Mouse (Mus musculus) kidney, postnatal 4 days (tissue): ENCODE measurements around the gene Ppp1r37.
"Not testable (repeated sequence)": the region's sequence is repeated elsewhere in the genome, so short reads cannot be mapped to it uniquely, and the experiment has no call there.

ENCODE experiments used
- DNase-seq, 2 experiments: peaks; one replicate each; pipeline ENCODE4 v3.0.0; 2021; ENCODE audit warnings: mixed read lengths in 2 of 2

The Ppp1r37 gene

DNA sequence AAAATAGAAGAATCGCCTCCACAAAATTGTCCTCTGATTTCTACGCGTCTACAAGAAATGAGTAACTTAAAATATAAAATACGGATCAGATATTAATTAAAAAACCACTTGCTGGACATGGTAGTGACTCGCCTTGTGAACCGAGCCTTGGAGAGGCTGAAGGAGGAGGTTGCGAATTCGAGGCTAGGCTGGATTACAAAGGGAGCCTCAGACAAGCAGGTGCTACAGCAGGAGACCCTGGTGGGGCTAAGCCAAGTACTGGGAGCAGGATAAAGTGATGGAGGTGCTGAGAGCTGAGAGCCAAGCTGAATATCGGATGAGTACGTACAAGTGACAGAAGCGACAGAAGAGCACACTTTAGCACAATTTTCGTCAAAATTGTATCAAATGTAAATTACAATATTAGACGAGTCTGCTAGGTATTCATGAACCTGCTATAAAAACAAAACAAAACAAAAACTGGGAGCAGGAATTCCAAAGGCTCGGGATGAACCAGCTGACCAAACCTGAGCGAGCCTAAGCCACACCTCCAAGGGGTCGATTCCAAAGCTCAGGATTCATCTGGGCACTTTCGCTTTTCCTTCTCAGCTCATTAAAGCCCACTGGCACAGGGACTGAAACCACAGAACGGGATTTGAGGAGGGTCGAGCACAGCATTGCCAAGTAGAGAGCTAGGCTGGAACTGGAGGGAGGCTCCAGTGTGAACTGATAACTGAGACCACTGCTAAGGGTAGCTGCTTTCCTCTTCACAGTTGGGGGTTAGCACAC lies at the start of gene Ppp1r37:
TSS of gene Ppp1r37 (minus strand) at position 434 of the 768 bp plus-strand sequence.
- DNase-seq: peak; percentile 42 to 67

DNA sequence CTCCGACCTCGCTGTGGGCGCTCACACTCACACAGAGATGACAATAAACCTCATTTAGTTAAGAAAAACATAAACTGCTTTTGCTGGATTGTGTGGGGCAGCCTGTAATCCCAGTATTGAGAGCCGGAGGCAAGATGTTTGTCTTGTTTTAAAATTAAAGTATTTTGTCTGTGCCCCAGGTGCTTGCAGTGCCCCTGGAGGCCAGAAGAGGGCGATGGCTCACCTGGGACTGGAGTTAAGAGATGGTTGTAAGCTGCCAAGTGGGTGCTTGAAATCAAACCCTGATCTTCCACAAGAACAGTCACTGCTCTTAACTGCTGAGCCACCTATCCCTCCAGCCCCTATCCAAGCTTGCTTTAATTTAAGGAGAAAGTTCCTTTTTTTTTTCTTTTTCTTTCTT lies 48.1 kb upstream of the Ppp1r37 start:
- no peak for DNase-seq

GRCm38 (mm10) chr7:19609641-19610332 lies 46.9 kb upstream of the Ppp1r37 start:
- DNase-seq: peak in 1 of 2 experiments; percentile 17

DNA sequence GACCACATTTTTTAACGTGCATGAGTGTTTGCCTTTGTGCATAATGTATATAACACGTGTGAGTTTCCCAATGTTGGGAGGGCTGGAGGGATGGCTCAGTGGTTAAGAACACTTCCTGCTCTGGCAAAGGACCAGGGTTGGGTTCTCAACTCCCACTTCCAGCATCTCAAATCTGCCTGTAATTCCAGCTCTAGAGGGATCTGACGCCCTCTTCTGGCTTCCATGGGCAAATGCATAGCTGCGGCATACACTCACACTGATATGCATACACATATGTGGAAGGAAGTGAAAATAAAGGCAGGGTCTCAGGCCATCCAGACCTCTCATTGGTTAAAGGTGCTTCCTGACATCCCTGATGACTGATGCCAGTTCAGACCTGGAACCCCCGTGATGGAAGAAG lies 44.4 kb upstream of the Ppp1r37 start:
- no peak for DNase-seq

- DNase-seq: not testable (repeated sequence)
These were observed 41.8 kb upstream of the Ppp1r37 start for GRCm38 (mm10) chr7:19604606-19605214.

DNA sequence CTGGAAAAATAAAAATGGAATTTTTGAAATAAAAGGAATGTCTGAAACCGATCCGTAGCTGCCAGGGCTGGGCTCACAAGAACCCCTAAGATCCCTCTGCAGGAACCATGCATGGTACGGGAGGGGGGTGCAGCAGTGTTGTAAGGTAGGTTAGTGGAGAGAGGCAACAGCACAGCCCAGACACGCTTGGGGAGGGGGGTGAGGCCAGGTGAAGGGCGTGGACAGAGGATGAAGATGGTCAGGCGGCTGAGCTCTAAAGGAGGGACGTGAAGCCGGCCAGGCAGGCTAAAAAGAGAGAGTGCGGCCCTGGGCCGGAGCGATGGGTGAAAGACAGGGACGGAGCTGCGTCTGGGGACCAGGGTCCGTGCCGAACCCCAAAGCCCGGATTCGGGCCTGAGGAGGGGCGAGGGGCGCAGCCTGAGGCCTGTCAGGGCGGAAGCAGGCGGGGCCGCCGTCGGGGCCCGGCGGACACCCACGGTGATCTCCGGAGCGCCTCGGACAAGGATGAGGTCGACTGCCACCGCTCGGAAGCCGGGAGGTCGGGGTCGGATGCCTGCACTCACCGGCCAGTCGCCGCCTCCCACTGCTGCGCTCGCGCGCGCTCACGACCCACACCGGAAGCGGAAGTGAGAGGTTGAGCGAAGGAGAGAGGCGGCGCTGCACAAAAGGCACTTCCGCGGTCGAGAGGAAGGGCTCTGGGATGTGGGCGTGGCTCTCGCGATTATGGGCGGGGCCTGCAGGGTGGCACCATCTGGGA lies 41.2 kb upstream of the Ppp1r37 start, which contains the start of gene Clasrp:
TSS of gene Clasrp (minus strand) at position 638 of the 757 bp plus-strand sequence.
- peak; percentile 99 for DNase-seq

- no peak for DNase-seq
These were observed 40.2 kb upstream of the Ppp1r37 start for GRCm38 (mm10) chr7:19603055-19603454.

DNA sequence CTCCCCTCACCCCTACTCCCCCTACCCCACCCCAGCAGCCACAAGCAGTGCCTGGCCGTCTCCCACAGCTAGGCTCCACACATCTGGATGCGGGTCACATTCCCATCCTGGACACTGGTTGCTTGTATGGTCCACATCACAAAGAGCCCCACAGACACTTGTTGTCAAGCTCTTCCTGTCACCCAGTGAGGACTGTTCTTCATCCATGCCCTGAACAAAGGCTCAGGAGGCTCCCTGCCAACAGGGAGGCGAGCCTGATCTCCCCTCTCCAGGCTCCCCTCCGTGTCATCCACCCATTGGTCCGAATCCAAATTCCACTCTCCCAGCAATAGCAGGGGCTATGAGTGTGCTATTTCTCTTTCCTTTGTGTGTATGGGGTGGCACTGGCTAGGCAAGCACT lies 37.7 kb upstream of the Ppp1r37 start:
- DNase-seq: no peak

DNA sequence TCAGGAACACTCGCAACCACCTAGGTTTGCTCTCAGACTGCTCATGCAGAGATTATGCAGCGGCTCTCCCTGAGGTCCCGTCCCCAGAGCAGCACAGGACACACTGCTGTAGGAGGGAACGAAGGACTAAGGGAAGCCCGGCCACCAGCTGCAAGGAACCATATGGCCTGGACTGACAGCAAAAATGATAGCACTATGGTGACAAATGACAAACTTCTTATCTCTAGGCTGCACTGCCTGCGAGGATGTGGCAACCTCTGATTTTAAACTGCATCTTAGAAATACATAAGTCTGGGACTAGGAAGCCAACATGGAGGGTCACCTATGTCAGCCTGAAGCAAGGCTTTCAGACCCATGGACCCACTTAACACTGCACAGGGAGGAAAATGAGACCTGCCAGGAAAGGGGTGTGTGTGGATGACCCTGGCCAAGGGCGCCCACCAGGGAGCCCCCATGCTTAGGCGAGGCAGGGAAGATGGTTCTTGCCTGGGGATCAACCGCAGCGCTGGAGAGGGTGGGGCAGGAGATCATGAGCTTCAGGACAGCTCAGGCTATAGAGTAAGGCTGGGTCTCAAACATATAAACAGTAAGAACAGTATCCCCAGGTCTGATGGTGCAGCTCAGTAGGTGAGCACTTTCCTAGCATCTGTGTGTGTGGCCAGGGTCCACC lies 30.3 kb upstream of the Ppp1r37 start:
- DNase-seq: no peak

- DNase-seq: peak; percentile 76 to 84
These were observed 27.0 kb upstream of the Ppp1r37 start for GRCm38 (mm10) chr7:19589917-19590316.

DNA sequence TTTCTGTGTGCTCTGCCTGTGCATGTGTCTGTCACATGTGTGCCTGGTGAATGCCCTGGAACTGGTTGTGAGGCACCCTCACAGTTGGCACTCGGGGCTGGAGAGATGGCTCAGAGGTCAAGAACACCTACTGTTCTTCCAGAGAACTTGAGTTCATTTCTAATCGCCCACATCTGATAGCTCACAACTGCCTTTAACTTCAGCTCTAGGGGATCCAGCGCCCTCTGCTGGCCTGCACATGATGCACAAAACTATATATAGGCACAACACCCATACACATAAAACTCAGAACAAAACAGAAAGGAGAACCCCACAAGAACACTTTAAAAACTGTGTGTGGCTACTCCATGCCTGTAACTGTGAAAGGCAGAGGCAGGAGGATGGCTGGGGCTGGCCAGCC lies 26.3 kb upstream of the Ppp1r37 start:
- peak; percentile 78 to 83 for DNase-seq

DNA sequence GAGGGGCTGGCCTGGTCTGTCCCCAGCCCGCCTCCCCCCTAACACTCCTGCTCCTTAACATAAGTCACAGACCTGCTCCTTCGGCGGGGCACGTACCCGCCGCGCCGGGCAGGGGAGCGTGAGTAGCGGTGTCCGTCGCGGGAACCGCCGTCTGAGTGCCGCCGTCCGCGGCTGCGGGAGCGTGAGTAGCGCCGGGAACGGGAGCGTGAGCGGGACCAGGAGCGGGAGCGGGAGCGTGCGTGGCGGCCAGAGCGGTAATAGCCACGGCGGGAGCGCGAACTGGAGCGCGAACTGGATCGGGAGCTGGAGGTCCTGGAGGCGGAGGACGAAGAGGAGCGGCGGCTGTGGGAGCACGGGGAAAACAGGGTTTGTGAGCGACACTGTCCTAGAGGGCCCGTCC lies 23.4 kb upstream of the Ppp1r37 start:
- DNase-seq: no peak

DNA sequence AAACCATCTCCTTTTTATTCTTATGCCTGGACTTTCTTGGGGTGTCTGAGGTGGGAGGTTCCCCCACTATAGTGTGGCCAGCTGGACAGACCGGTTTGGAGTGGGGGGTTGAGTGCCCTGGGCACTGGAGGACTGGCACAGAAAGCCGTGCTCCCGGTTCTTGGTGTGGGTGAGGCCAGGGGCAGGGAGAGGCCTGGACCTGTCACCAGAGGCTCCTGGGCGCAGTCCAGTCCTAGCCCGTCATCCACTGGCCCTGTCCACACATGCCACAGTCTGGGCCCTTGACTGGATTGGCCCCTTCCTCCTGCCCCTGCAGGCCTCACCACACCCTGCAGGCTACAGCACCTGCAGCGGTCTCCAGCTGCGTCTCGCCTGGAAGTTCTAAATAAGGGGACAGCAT lies 17.8 kb upstream of the Ppp1r37 start:
- no peak for DNase-seq

DNA sequence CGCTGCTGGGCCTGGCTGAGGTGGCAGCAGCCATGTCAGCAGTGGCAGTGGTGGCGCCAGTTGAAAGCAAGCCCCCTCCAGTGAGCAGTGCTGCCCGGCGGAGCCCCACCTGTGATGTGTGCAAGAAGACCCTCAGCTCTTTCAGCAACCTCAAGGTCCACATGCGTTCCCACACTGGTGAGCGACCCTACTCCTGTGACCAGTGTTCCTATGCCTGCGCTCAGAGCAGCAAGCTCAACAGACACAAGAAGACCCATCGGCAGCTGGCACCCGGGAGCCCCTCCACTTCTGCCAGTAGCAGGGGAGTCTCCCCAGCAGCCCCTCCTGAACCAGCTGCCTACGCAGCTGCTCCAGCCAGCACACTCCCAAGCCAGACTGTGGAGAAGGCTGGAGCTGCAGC lies 16.9 kb upstream of the Ppp1r37 start:
- DNase-seq: no peak

GRCm38 (mm10) chr7:19578436-19578835 lies 15.6 kb upstream of the Ppp1r37 start:
- no peak for DNase-seq

GRCm38 (mm10) chr7:19577877-19578414 lies 15.1 kb upstream of the Ppp1r37 start:
- DNase-seq: no peak

DNA sequence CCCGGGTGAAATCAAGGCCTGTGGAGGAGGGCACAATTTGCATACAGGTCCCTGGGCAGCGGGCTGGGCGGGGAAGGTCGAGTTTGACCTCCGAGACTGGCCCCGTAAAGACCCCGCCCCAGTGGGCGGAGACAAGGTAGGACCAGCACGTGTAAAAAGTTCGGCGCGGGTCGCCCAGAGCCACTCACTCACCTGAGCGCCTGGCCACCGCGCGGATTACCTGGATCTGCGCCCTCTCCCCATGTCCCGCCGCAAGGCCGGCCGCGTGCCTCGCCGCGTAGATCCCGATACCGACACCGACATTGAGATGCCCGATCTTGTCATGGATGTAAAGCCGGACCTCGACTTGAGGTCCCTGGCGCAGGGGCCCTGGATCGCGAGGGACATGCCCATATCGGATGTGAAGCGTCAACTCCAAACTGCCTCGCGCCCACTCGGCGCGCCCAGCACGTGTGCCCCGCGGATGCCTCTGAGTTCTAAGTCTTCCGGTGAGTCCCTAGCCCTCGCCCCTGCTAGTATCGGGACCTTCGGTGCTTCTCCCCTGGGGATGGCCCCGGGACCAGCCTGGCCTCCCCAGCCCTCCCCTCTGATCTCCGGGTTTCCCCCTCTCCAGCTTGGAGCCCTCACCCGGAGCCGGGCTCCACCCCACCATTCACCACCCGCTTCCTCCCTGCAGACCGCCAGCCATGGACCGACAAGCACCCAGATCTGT lies 14.4 kb upstream of the Ppp1r37 start, which contains the start of the genes Zfp296 and Gemin7:
TSS of gene Zfp296 (plus strand) at position 147 of the 712 bp plus-strand sequence.
TSS of gene Gemin7 (minus strand) at position 455 of the 712 bp plus-strand sequence.
- peak; percentile 42 to 63 for DNase-seq

DNA sequence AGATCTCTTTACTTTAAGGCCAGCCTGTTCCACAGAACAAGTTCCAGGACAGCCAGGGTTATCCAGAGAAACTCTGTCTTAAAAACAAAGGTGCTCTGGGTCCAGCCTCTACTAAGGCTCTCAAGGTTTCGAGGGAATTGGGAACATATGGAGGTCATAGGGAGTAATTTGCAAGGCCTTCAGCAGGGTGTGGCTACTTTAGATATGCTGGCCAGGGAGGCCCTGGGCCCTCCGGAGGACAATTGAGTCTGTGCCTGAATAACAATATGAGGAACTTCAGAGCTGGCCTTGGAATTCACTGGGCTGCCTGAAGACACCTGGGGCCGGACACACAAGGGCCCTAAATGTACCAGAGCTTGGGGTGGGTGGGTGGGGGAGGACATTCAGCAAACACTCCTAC lies 12.7 kb upstream of the Ppp1r37 start:
- no peak for DNase-seq

GRCm38 (mm10) chr7:19573776-19574140 lies 10.9 kb upstream of the Ppp1r37 start:
- no peak for DNase-seq

DNA sequence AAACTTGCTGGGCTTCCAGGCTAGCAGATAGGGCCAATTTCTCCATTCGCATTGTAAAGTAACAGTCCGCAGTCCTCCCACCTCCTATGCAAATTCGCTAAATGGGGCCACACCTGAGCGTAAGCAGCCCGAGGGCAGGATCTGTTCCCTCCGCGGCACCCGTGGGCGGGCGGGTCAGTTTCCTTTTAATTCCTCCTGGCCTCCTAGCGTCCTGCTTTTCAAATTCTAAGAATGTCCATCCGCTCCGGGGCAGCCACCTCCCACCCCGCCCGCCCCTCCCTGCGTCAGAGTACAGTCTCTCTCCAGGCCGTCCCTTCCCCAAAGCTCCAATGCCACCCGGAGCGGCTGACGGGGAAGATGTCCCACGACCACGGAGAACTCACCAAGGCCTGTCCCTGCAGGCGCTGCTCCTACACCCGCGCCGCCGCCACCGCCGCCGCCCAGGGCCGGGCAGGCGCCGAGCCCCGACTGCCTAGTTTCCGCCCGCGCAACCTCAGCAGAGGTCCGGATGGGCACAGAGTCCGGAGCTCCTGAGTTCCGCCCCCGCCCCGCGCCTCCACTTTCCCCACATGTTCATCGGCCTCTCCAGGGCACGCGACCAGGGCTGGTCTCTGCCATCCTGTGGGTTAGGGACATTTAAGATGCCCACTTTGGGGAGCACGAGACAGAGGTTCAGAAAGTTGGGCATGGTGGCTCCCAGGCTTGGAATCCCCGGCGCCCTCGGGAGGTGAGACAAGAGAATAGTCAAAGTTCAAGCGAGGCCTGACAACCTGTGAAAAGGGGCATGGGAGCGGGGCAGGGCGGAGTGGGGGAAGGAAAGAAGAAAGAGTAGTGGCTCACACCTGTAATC lies 10.3 kb upstream of the Ppp1r37 start:
- peak; percentile 88 to 91 for DNase-seq
